Mouse (Mus musculus): ENCODE results near the gene 1700028P14Rik. TPM values are rescaled to one million over a fixed set of nuclear protein-coding genes. Genes with fewer than 3 reads are reported as not detected.

1700028P14Rik gene
- polyA plus RNA-seq, 1 experiment from 2014 or later: 0.44 TPM

DNA sequence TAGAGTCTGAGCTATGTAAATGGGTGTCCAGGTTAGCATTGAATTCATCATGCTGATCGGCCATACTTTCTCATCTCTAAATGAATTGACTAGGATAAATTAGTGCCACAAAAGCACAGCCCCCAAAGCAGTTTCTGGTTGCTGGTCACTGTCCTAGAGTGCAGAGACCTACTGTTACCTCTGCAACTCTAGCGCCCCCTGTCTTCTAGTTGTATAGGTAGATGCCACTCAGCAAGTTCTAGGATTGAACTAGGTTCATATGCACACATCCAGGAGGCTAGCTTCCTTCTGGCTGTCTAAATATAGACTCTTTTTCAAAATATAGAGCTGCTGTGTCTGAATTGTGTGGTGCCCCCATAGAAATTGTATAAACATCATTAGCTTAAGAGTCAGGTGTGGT is 141.3 kb downstream of the 1700028P14Rik start:
- WGBS: 57% methylated on average over 2 of the region's 2 CpGs

More for the DNA sequence above, 141.3 kb downstream of the 1700028P14Rik start:
- Histone ChIP-seq H3K27me3 (ENCODE audit: insufficient read depth, low read length) (no peaks in the 10 kb centered on the region), H3K27ac (ENCODE audit: low read length) (no peak overlapping the region), H3K9me3 (ENCODE audit: low read length) (no peaks in the 10 kb centered on the region), H3K4me3 (ENCODE audit: low read length) (no peak overlapping the region), H3K4me1 (ENCODE audit: insufficient read depth, low read length) (peaks cover 8% of the 10 kb centered on the region; the same call in 1 of the 2 replicates), H3K9ac (replicated peaks; ENCODE audit: low read length) (no peak overlapping the region), H3K36me3 (ENCODE audit: insufficient read depth, low read length) (no peaks in the 10 kb centered on the region), H3K4me2 (replicated peaks; ENCODE audit: low read depth, low read length) (no peak overlapping the region)
- ATAC-seq (ENCODE audit: low FRiP score, low TSS enrichment): no peak

Other genes with a start within 250 kb of the 1700028P14Rik start
- 1.4 and 1.5 TPM in 2 replicates for gene Mamdc2, start 204.4 kb downstream of the 1700028P14Rik start, polyA plus RNA-seq (2015; fragmentation: Nextera tagmentation; extraction: Ambion mirVana)
- 5.4 and 6.6 TPM in 2 replicates for gene Ptar1, start 34.6 kb upstream of the 1700028P14Rik start, polyA plus RNA-seq (2015; fragmentation: Nextera tagmentation; extraction: Ambion mirVana)
- 0.91 and 1.1 TPM in 2 replicates for gene Apba1, start 106.1 kb upstream of the 1700028P14Rik start, polyA plus RNA-seq (2015; fragmentation: Nextera tagmentation; extraction: Ambion mirVana)

Measured in kidney, embryonic 16.5 days (tissue).